Mouse (Mus musculus) liver, adult 2 months (tissue): ENCODE data around the gene Csnk1d.

Experiments used
- CTCF ChIP-seq: fragments of 200-500 bp; IDR thresholded peaks from 2 replicates; pipeline ENCODE4 v1.5.1; 2011; ENCODE audit warnings: low read depth, low read length, control low read depth
- POLR2A ChIP-seq: fragments of 200-500 bp; IDR thresholded peaks from 2 replicates; pipeline ENCODE4 v1.6.1; 2011; ENCODE audit warnings: low read length, control low read depth; ENCODE audit not compliant: insufficient read depth; ENCODE audit errors: extremely low read depth

GRCm38 (mm10) chr11:120955701-120956100 lies 35.4 kb downstream of the Csnk1d start:
- TF ChIP-seq POLR2A (no peak), CTCF (no peak)
